Mouse (Mus musculus) heart, adult 2 months (tissue): ENCODE data around the gene Magi3.

Experiments used
- CTCF ChIP-seq: fragments of 200-600 bp; IDR thresholded peaks from 2 replicates; pipeline ENCODE4 v1.8.1; 2022; ENCODE audit warnings: antibody characterized with exemption, mild to moderate bottlenecking, moderate library complexity
- EP300 ChIP-seq: fragments of 200-500 bp; IDR thresholded peaks from 2 replicates; pipeline ENCODE4 v1.6.1; 2011; ENCODE audit warnings: low read depth, low read length, control low read depth; ENCODE audit not compliant: insufficient read depth
- POLR2A ChIP-seq: fragments of 200-500 bp; IDR thresholded peaks from 2 replicates; pipeline ENCODE4 v1.6.1; 2011; ENCODE audit warnings: mild to moderate bottlenecking, low read depth, low read length, control low read depth; ENCODE audit not compliant: insufficient read depth

DNA sequence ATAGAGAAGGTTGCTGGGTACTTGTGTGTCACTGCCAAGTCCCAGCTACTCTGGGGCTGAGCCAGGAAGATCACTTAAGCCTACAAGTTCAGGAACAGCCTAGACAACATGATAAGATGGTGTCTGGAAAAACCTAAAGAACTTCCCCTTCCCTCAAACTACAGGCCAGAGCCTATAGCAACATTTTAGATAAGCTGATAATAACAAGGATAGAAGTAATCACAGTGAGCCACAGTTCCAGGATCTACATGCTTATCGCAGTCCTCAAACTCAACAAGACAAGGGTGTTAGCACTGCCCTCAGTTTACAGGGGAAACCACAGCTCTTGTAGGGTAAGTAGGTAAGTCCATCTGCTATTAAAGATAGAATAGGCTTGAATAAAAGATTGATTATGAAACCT, 188.1 kb downstream of the Magi3 start:
- TF ChIP-seq CTCF = no peak
- TF ChIP-seq POLR2A = no peak
- no peak for TF ChIP-seq EP300
